In genomic region chr1:181416841-181417240, GRCm38 (mm10) we compare ENCODE assay signal across 22 mouse cellular contexts.
DNase-seq lines count a peak whose midpoint lies in the region; ATAC-seq and TF ChIP-seq lines count a peak whose summit lies in the region.
"Had no signal": no experiment of that assay in that cellular context is flagged by ENCODE, and none has a peak within 500 bp of the region (broad histone marks: within the 10 kb centered on the region; RNA-seq: fewer than 3 reads in every experiment).

No protein-coding gene starts in this region.

- H3K9me3 ChIP-seq in heart, embryonic 12.5 days (replicated peaks) = peaks cover 4% of the 10 kb centered on the region; the same call in 1 of the 2 replicates
- H3K9me3 ChIP-seq in heart, embryonic 16.5 days (replicated peaks; ENCODE audit: control insufficient read depth, low read length) = no peaks in the 10 kb centered on the region
- H3K9me3 ChIP-seq in heart, embryonic 11.5 days (replicated peaks; ENCODE audit: control insufficient read depth, low read length) = no peaks in the 10 kb centered on the region
- H3K9me3 ChIP-seq: embryonic facial prominence, embryonic 13.5 days; forebrain, embryonic 12.5 days; G1E; hindbrain, embryonic 13.5 days had no signal

- H3K4me1 ChIP-seq in heart, embryonic 12.5 days (replicated peaks) = peaks cover 43% of the 10 kb centered on the region
- H3K4me1 ChIP-seq in heart, embryonic 16.5 days (ENCODE audit: control insufficient read depth, insufficient read depth, low read length) = peaks cover 20% of the 10 kb centered on the region
- H3K4me1 ChIP-seq in heart, embryonic 11.5 days (ENCODE audit: control insufficient read depth, insufficient read depth, low read length) = peaks cover 6% of the 10 kb centered on the region; the same call in 1 of the 2 replicates

- H3K27me3 ChIP-seq in heart, embryonic 12.5 days (replicated peaks) = no peaks in the 10 kb centered on the region
- H3K27me3 ChIP-seq in heart, embryonic 16.5 days (ENCODE audit: control insufficient read depth, insufficient read depth, low read length) = no peaks in the 10 kb centered on the region
- no peaks in the 10 kb centered on the region for H3K27me3 ChIP-seq in heart, embryonic 11.5 days (ENCODE audit: control insufficient read depth, insufficient read depth, low read length)
- H3K27me3 ChIP-seq: embryonic facial prominence, embryonic 13.5 days; forebrain, embryonic 12.5 days; hindbrain, embryonic 13.5 days had no signal

- ATAC-seq in heart, embryonic 12.5 days (ENCODE audit: insufficient number of reproducible peaks, low FRiP score) = no peak
- 0 out of 2 replicates have a peak, but pooled peaks have one; percentile 24 for ATAC-seq in heart, embryonic 16.5 days (replicated peaks; ENCODE audit: extremely low read depth, insufficient read depth, low FRiP score)
- ATAC-seq in heart, embryonic 11.5 days (replicated peaks; ENCODE audit: insufficient number of reproducible peaks, low FRiP score, low TSS enrichment) = no peak
- ATAC-seq: CD4-positive, CD25-positive, alpha-beta regulatory T cell, adult 4 months; forebrain, embryonic 16.5 days; hindbrain, postnatal 0 days had no signal

- no peaks in the 10 kb centered on the region for H3K36me3 ChIP-seq in heart, embryonic 12.5 days
- H3K36me3 ChIP-seq in heart, embryonic 16.5 days (ENCODE audit: control insufficient read depth, insufficient read depth) = no peaks in the 10 kb centered on the region
- H3K36me3 ChIP-seq in heart, embryonic 11.5 days (ENCODE audit: control insufficient read depth, insufficient read depth, low read length) = no peaks in the 10 kb centered on the region
- H3K36me3 ChIP-seq: embryonic facial prominence, embryonic 13.5 days; forebrain, embryonic 12.5 days; G1E; hindbrain, embryonic 13.5 days had no signal

- TF ChIP-seq CTCF in brain, embryonic 14.5 days (IDR thresholded peaks at IDR 0.05; ENCODE audit: borderline replicate concordance, extremely low read depth, insufficient read depth, insufficient read length) = no peak

- H3K9ac ChIP-seq in heart, embryonic 12.5 days = no peak overlapping the region
- H3K9ac ChIP-seq in heart, embryonic 16.5 days (ENCODE audit: low read length) = no peak overlapping the region
- H3K9ac ChIP-seq in heart, embryonic 11.5 days (ENCODE audit: low read depth, low read length) = no peak overlapping the region
- H3K9ac ChIP-seq: embryonic facial prominence, embryonic 13.5 days; forebrain, embryonic 12.5 days; hindbrain, embryonic 13.5 days had no signal

- no peak for DNase-seq in heart, adult 18-20 months
- DNase-seq in 3T3-L1 (ENCODE audit: low read depth, low spot score) = peak; percentile 76
- DNase-seq in brain, embryonic 14.5 days (ENCODE audit: low read depth) = peak; percentile 40
- DNase-seq in urinary bladder, postnatal 10 days (ENCODE audit: low spot score) = no peak
- DNase-seq: adrenal gland, postnatal 25 days; B cell, adult 2 months; cerebellum, adult 11 months; cerebellum, adult 8-10 months; gastrocnemius, postnatal 10 days; heart, postnatal 36 days; kidney, adult 11 months; kidney, adult 9 months had no signal

- TF ChIP-seq POLR2A in brain, embryonic 14.5 days (IDR thresholded peaks at IDR 0.05; ENCODE audit: borderline replicate concordance, extremely low read depth, insufficient read depth, insufficient read length, poor library complexity, severe bottlenecking) = no peak

- H3K27ac ChIP-seq in heart, embryonic 12.5 days (ENCODE audit: poor library complexity, severe bottlenecking) = peak overlapping the region; percentile 44; the same call in 1 of the 2 replicates
- H3K27ac ChIP-seq in heart, embryonic 16.5 days (ENCODE audit: low read length) = peak overlapping the region; percentile 48; the same call in 1 of the 2 replicates
- no peak overlapping the region for H3K27ac ChIP-seq in heart, embryonic 11.5 days (ENCODE audit: low read depth, low read length)
- H3K27ac ChIP-seq: embryonic facial prominence, embryonic 13.5 days; forebrain, embryonic 12.5 days; hindbrain, embryonic 13.5 days; hindbrain, postnatal 0 days had no signal

- H3K4me3 ChIP-seq in heart, embryonic 12.5 days = no peak overlapping the region
- H3K4me3 ChIP-seq in heart, embryonic 16.5 days (ENCODE audit: low read length) = no peak overlapping the region
- no peak overlapping the region for H3K4me3 ChIP-seq in heart, embryonic 11.5 days (ENCODE audit: low read depth, low read length)
- H3K4me3 ChIP-seq: embryonic facial prominence, embryonic 13.5 days; forebrain, embryonic 12.5 days; hindbrain, embryonic 13.5 days had no signal

- H3K4me2 ChIP-seq in heart, embryonic 12.5 days = no peak overlapping the region
- H3K4me2 ChIP-seq in heart, embryonic 16.5 days (ENCODE audit: low read depth, low read length) = no peak overlapping the region
- no peak overlapping the region for H3K4me2 ChIP-seq in heart, embryonic 11.5 days
- H3K4me2 ChIP-seq: embryonic facial prominence, embryonic 13.5 days; forebrain, embryonic 12.5 days; hindbrain, embryonic 13.5 days had no signal

- WGBS in heart, embryonic 12.5 days = 61% methylated on average over 9 of the region's 9 CpGs
- WGBS in heart, embryonic 16.5 days = 53% methylated on average over 9 of the region's 9 CpGs
- WGBS in heart, embryonic 11.5 days (ENCODE audit: insufficient replicate concordance) = 62% methylated on average over 9 of the region's 9 CpGs

Comparison
In these comparisons a context has a peak if more than half of its experiments do, and no peak if none do; other contexts are left out.
1. DNase-seq: peak in 3T3-L1 (single experiment) and brain, embryonic 14.5 days (single experiment); none in heart, adult 18-20 months (0 of 2) and urinary bladder, postnatal 10 days (single experiment).